Mouse (Mus musculus) ES-E14 (cell line): Measurements from ENCODE around the gene Lamp1.

Experiments
- HCFC1 ChIP-seq: IDR thresholded peaks from 2 replicates; pipeline ENCODE4 v1.6.1; 2012; ENCODE audit warnings: low read length, inconsistent platforms, borderline replicate concordance; ENCODE audit not compliant: insufficient read depth
- MAFK ChIP-seq: IDR thresholded peaks from 2 replicates; pipeline ENCODE4 v1.6.1; 2014; ENCODE audit warnings: mild to moderate bottlenecking, low read depth, low read length, inconsistent platforms; ENCODE audit not compliant: insufficient read depth

DNA sequence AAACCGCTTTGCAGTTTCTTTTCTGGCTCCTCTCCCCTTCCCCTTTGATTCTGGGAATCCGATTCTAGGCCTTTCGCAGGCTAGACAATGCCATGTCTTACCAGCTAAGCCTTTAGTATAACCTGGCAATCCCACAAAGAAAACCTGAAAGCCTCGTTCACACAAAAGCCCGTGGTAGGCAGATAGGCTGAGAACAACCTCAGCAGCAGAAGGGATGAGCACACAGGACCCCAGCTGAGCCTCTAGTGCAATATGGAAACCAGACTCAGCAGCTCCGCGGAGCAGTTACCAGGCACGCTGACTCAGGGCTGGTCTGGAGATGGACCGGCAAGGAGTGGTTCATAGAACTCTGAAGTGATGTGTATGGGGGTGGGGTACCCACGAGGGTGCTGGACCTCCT is 35.9 kb downstream of the Lamp1 start:
- TF ChIP-seq MAFK (no peak), HCFC1 (no peak)
